Mouse (Mus musculus) embryonic facial prominence, embryonic 14.5 days (tissue): Measurements from ENCODE around the gene Crip2. TPM values are rescaled to one million over a fixed set of nuclear protein-coding genes. Genes with fewer than 3 reads are reported as not detected.
A peak's percentile ranks its signal among the peaks of the same experiment; 100 is the strongest.

Experiments used
- ATAC-seq: fragments of 200-750 bp; cut with Nextera tagmentation; 2 replicates; pipeline ENCODE4 v1.8.0; 2017; ENCODE audit warnings: low read depth, moderate number of reproducible peaks, moderate TSS enrichment
- DNase-seq: peaks from one replicate; pipeline ENCODE4 v3.0.0-alpha.2; 2015; ENCODE audit warnings: low spot score
- H3K27ac ChIP-seq: fragments of 300-500 bp; sonication (generic); replicated peaks from 2 replicates; pipeline ENCODE4 v1.5.1; 2014; ENCODE audit warnings: low read depth, mild to moderate bottlenecking, low read length, moderate library complexity
- H3K27me3 ChIP-seq: fragments of 300-500 bp; sonication (generic); replicated peaks from 2 replicates; pipeline ENCODE4 v1.6.1; 2014; ENCODE audit warnings: low read length; ENCODE audit not compliant: control insufficient read depth, insufficient read depth
- H3K36me3 ChIP-seq: fragments of 300-500 bp; sonication (generic); 2 replicates; pipeline ENCODE4 v1.6.1; 2014; ENCODE audit warnings: low read length, mixed read lengths; ENCODE audit not compliant: control insufficient read depth, insufficient read depth
- H3K4me1 ChIP-seq: fragments of 300-500 bp; sonication (generic); 2 replicates; pipeline ENCODE4 v1.6.1; 2014; ENCODE audit warnings: antibody characterized with exemption, low read length; ENCODE audit not compliant: control insufficient read depth, insufficient read depth
- H3K4me2 ChIP-seq: fragments of 300-500 bp; sonication (generic); 2 replicates; pipeline ENCODE4 v1.6.1; 2014; ENCODE audit warnings: low read depth, mild to moderate bottlenecking, low read length, moderate library complexity, mixed read lengths
- H3K4me3 ChIP-seq: fragments of 300-500 bp; sonication (generic); 2 replicates; pipeline ENCODE4 v1.5.1; 2014; ENCODE audit warnings: low read depth, mild to moderate bottlenecking, low read length
- H3K9ac ChIP-seq: fragments of 300-500 bp; sonication (generic); 2 replicates; pipeline ENCODE4 v1.6.1; 2014; ENCODE audit warnings: low read depth, mild to moderate bottlenecking, low read length, moderate library complexity, mixed read lengths
- H3K9me3 ChIP-seq: fragments of 300-500 bp; sonication (generic); 2 replicates; pipeline ENCODE4 v1.6.1; 2016; ENCODE audit warnings: low read length; ENCODE audit not compliant: control insufficient read depth
- WGBS: fragments of 180-500 bp; shearing (Covaris S2); extraction: QIAGEN DNeasy Blood & Tissue Kit; methylation state at CpG from one replicate; pipeline ENCODE4 v1.1.7; 2014; 5-methylcytosine and 5-hydroxymethylcytosine counted together
- polyA plus RNA-seq: library from polyadenylated mRNA; unstranded; fragments of >200 nt; fragmentation: Nextera tagmentation; extraction: Ambion mirVana; gene quantifications from 2 replicates; pipeline ENCODE4 v1.2.1, GENCODE M21; 2014

Gene Crip2
- polyA plus RNA-seq, 1 experiment from 2014 or later: 185 TPM

DNA sequence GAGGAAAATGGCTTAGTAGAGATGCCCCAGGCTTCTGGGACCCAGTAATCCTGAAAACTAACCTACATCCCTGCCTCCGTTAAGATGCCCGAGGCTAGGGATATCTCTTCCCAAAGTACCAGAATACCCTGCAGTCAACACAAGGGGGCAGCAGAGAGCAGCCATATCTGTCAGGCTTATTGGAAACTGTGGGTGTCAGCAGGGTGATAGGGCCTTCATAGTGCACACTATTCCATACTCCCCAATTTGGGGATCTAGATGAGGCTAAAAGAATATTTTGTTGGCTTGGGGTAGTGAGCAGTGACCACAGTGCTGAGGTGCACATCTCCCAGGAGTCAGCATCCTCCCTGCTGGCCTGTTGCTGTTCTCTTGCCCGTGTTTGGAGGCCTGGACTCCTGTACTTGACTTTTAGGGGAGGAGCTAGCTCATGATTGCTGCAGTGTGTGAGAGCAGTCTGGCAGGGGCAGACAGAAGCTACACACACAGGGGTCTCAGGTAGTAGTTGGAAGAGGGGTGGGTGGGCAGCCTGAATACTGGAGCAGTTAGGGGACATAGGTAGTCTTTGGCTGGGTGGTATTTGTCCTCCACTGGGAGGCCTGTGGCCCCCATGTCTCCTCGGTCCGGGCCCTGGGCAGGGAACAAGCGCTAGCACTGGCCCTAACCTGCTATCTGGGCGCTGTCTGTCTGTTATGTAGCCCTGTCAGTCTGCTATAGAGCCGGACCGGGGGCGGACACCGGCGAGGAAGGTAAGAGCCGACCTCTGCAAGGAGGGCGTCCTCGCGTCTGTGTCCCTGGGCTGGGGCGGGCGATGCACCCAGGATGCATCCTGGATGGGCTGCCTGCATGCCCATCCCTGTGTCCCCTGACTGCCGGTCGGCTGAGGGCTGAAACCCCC, 20.3 kb upstream of the Crip2 start:
- Histone ChIP-seq H3K9ac (no peak overlapping the region), H3K4me2 (no peak overlapping the region), H3K27ac (no peak overlapping the region), H3K9me3 (no peaks in the 10 kb centered on the region), H3K27me3 (no peaks in the 10 kb centered on the region), H3K36me3 (peaks cover 91% of the 10 kb centered on the region), H3K4me3 (no peak overlapping the region), H3K4me1 (no peaks in the 10 kb centered on the region)
- peak; percentile 82 for DNase-seq
- WGBS: 87% methylated on average over 20 of the region's 20 CpGs
- ATAC-seq: peak; percentile 71

DNA sequence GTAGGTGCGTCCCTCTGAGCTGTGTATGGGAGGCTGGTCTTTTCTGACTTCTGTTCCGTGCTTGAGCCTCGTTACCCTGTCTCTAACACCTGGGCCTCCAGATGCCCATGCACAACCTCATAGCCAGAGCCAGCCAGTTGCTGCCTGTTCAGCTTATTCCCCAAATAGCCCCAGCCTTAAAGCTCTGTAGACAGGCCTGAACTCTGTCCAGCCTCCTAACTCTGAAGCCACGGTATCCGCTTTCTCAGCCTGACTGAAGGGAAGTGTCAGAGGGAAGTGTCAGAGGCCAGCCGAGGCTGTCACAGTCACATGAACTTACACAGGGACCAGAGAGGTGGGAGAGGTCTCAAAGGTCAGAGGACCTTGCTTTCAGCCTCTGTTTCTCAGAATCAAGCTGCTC, 15.3 kb upstream of the Crip2 start:
- H3K9ac ChIP-seq: no peak overlapping the region
- H3K27me3 ChIP-seq: no peaks in the 10 kb centered on the region
- H3K27ac ChIP-seq: no peak overlapping the region
- H3K4me1 ChIP-seq: no peaks in the 10 kb centered on the region
- WGBS: 84% methylated on average over 6 of the region's 6 CpGs
- peaks cover 99% of the 10 kb centered on the region for H3K36me3 ChIP-seq
- H3K4me2 ChIP-seq: no peak overlapping the region
- no peak for DNase-seq
- no peak for ATAC-seq
- H3K9me3 ChIP-seq: no peaks in the 10 kb centered on the region
- H3K4me3 ChIP-seq: no peak overlapping the region

DNA sequence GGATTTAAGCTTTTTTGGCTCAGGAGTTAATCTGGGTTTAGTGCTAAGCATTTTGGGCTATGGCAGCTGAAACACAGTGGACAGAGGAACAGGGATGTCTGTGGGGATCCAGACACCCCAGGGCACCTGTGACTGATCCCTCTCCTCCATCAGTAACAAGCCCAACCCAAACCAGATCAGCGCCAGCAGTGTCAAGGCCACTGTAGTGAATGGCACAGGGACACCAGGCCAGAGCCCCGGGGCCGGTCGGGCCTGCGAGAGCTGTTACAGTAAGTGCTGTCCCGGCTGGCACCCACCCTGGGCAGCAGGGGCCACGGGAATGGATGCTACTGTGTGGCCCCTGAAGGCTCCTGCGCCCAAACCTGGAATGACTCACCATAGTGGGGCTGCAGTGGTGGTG, 9.3 kb upstream of the Crip2 start:
- no peak overlapping the region for H3K9ac ChIP-seq
- no peak overlapping the region for H3K27ac ChIP-seq
- no peak overlapping the region for H3K4me2 ChIP-seq
- 100% methylated on average over 7 of the region's 8 CpGs for WGBS
- peaks cover 100% of the 10 kb centered on the region for H3K36me3 ChIP-seq
- no peak for ATAC-seq
- no peaks in the 10 kb centered on the region for H3K27me3 ChIP-seq
- no peaks in the 10 kb centered on the region for H3K9me3 ChIP-seq
- H3K4me3 ChIP-seq: no peak overlapping the region
- no peaks in the 10 kb centered on the region for H3K4me1 ChIP-seq
- DNase-seq: no peak

DNA sequence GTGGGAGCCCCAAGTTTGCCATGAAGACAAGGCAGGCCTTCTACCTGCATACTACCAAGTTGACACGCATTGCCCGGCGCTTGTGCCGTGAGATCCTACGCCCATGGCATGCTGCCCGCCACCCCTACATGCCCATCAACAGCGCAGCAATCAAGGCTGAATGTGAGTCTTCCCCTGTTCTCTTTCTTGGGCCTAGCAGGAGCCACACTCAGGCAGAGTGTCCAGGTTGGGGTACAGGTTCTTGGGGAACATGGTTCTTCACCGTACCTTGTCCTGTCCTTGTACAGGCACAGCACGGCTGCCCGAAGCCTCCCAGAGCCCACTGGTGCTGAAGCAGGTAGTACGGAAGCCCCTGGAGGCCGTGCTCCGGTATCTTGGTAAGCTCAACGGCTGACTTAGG, 8.4 kb upstream of the Crip2 start:
- WGBS: 97% methylated on average over 14 of the region's 14 CpGs

DNA sequence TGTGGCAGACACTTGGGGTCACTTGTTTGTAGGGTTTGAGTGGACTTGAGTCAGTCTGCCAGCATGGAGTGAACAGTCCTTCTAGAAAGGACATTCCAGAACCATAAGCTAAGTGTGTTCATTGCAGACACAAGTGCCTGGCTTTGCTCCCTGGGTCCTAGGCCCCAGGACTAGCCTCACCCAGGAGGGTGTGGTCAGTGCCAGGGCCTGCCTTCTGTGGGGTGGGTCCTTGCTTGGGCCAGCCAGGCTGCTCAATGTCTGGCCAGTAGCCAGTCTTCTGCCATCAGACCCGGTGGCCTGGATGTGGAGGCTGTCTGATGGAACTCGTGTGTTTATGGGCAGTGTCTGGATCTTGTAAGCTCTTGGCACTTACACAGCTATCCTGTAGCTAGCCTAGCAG, 7.5 kb upstream of the Crip2 start:
- H3K27me3 ChIP-seq: no peaks in the 10 kb centered on the region
- peaks cover 100% of the 10 kb centered on the region for H3K36me3 ChIP-seq
- no peak overlapping the region for H3K4me3 ChIP-seq
- ATAC-seq: no peak
- no peaks in the 10 kb centered on the region for H3K9me3 ChIP-seq
- H3K4me1 ChIP-seq: no peaks in the 10 kb centered on the region
- no peak overlapping the region for H3K9ac ChIP-seq
- H3K27ac ChIP-seq: no peak overlapping the region
- H3K4me2 ChIP-seq: no peak overlapping the region
- peak; percentile 21 for DNase-seq
- WGBS: 68% methylated on average over 2 of the region's 2 CpGs

More for the DNA sequence above, 8.4 kb upstream of the Crip2 start:
- H3K4me3 ChIP-seq: no peak overlapping the region
- no peak overlapping the region for H3K9ac ChIP-seq
- H3K36me3 ChIP-seq: peaks cover 100% of the 10 kb centered on the region
- no peak for DNase-seq
- ATAC-seq: no peak
- no peaks in the 10 kb centered on the region for H3K9me3 ChIP-seq
- H3K27ac ChIP-seq: no peak overlapping the region
- no peaks in the 10 kb centered on the region for H3K4me1 ChIP-seq
- H3K4me2 ChIP-seq: no peak overlapping the region
- no peaks in the 10 kb centered on the region for H3K27me3 ChIP-seq

DNA sequence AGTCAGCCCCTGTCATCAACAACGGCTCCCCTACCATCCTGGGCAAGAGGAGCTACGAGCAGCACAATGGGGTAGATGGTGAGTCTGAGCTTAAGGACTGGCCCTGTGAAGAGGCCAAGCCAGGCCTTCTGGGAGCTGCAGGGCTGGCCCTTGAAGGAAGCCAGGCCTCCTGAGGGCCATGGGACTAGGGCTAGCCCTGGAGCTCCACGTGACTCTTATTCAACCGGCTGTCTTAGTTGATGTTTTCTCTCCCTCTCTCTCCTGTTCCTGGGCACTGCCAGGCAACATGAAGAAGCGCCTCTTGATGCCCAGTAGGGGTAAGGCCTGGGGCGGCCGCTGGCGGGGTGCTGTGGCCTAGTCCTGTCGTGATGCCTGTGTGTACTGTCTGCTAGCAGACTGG, 6.8 kb upstream of the Crip2 start:
- H3K36me3 ChIP-seq: peaks cover 99% of the 10 kb centered on the region
- WGBS: 93% methylated on average over 9 of the region's 9 CpGs
- ATAC-seq: no peak

DNA sequence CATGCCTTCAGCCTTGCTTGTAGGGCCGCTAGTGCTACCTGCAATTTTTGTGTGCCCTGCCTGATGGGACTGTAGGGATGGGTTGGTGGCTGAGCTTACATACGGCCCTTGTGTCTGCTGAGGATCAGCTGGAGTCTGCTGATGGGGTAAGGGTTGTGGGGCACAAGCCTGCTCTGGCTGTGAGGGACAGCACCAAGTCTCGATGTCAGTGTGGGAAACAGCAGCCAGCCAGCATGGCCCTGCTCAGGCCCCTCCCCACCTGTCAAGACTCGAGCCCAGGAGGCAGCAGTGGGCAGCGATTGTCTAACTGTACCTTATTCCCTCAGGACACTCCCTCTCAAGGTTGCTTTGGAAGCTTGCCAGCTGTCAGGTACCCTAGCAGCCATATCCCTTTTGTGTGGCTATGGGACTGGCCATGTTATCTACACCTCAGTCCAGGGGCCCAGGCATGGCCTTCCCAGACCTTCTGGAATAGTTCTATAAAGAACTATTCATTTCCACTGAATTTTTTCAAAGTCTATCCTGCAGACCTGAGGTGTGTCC, 6.1 kb upstream of the Crip2 start:
- WGBS: 56% methylated on average over 4 of the region's 5 CpGs
- H3K4me1 ChIP-seq: 0 out of 2 replicates have a peak, but pooled peaks cover under 1% of the 10 kb centered on the region
- no peak overlapping the region for H3K4me3 ChIP-seq
- H3K9me3 ChIP-seq: no peaks in the 10 kb centered on the region
- no peak overlapping the region for H3K27ac ChIP-seq
- no peaks in the 10 kb centered on the region for H3K27me3 ChIP-seq
- peaks cover 97% of the 10 kb centered on the region for H3K36me3 ChIP-seq
- H3K9ac ChIP-seq: no peak overlapping the region
- H3K4me2 ChIP-seq: no peak overlapping the region
- DNase-seq (no peak), ATAC-seq (no peak; the same call in 1 of the 2 replicates)

More for the DNA sequence above, 6.8 kb upstream of the Crip2 start:
- H3K4me3 ChIP-seq: no peak overlapping the region
- H3K4me2 ChIP-seq: no peak overlapping the region
- DNase-seq: no peak
- H3K9ac ChIP-seq: no peak overlapping the region
- no peaks in the 10 kb centered on the region for H3K27me3 ChIP-seq
- H3K27ac ChIP-seq: no peak overlapping the region
- H3K4me1 ChIP-seq: no peaks in the 10 kb centered on the region
- no peaks in the 10 kb centered on the region for H3K9me3 ChIP-seq

DNA sequence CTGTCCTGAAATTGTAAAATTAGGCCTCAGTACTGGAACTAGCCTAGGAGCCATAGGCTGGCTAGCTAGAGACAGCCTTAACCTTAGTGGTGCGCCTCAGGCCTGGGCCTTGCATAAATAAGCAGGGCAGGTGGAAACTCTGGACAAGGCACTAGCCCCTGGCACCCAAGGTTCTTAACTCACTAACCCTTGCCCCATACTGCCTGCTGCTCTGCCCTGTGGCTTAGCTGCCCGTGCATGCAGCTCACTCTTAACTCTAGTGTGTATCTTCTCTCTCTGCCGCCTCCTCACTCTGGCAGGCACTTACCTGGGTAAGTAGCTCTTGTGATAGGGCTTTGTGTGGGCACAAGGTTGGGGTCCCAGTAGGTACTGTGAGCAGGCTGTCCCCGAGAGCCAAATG, 5.5 kb upstream of the Crip2 start:
- H3K4me1 ChIP-seq: peaks cover 6% of the 10 kb centered on the region; the same call in 1 of the 2 replicates
- H3K9me3 ChIP-seq: no peaks in the 10 kb centered on the region
- H3K4me2 ChIP-seq: no peak overlapping the region
- 100% methylated on average over 4 of the region's 4 CpGs for WGBS
- no peak overlapping the region for H3K4me3 ChIP-seq
- DNase-seq: no peak
- ATAC-seq: no peak
- H3K27me3 ChIP-seq: no peaks in the 10 kb centered on the region
- no peak overlapping the region for H3K27ac ChIP-seq
- peaks cover 91% of the 10 kb centered on the region for H3K36me3 ChIP-seq
- no peak overlapping the region for H3K9ac ChIP-seq
